Mouse (Mus musculus): ENCODE data around the gene Frmd8. TPM values are rescaled to one million over a fixed set of nuclear protein-coding genes. Genes with fewer than 3 reads are reported as not detected.

Gene Frmd8
- total RNA-seq, 2 experiments from 2014 or later = 11.1 to 12.1 TPM

GRCm38 (mm10) chr19:5802011-5802786 is 72.9 kb downstream of the Frmd8 start:
- intact Hi-C loops (cut with DNase I) = no loop called here
- DNase-seq (ENCODE audit: low spot score in 2 of 2) = peak; percentile 97 to 98

GRCm38 (mm10) chr19:5801432-5801964 is 73.6 kb downstream of the Frmd8 start:
- intact Hi-C loops (cut with DNase I) = no loop called here
- DNase-seq (ENCODE audit: low spot score in 2 of 2) = no peak

GRCm38 (mm10) chr19:5800632-5801431 is 74.2 kb downstream of the Frmd8 start:
- DNase-seq (ENCODE audit: low spot score in 2 of 2) = no peak
- intact Hi-C loops (cut with DNase I) = no loop called here

- intact Hi-C loops (cut with DNase I) = no loop called here
- no peak for DNase-seq (ENCODE audit: low spot score in 2 of 2)
Measured at GRCm38 (mm10) chr19:5800350-5800631, 74.8 kb downstream of the Frmd8 start.

Other genes starting within 250 kb of the Frmd8 start
- 10 to 100 TPM; 22.0 to 23.9 TPM for gene Rela, start 237.8 kb downstream of the Frmd8 start, total RNA-seq (2021)
- 10 to 100 TPM; 23.9 to 24.4 TPM for gene Sipa1, start 211.6 kb downstream of the Frmd8 start, total RNA-seq (2021)
- 10 to 100 TPM; 12.6 to 15.9 TPM for gene Map3k11, start 186.5 kb downstream of the Frmd8 start, total RNA-seq (2021)
- 10 to 100 TPM; 63.6 to 65.1 TPM for gene Pcnx3, start 186.4 kb downstream of the Frmd8 start, total RNA-seq (2021)
- not detected for gene Kcnk7, start 170.9 kb downstream of the Frmd8 start, total RNA-seq (2021)
- 10 to 100 TPM; 36.6 to 37.7 TPM for gene Ehbp1l1, start 149.0 kb downstream of the Frmd8 start, total RNA-seq (2021)
- 10 to 100 TPM; 38.7 to 39.2 TPM for gene Fam89b, start 145.6 kb downstream of the Frmd8 start, total RNA-seq (2021)
- gene Ltbp3, start 134.4 kb downstream of the Frmd8 start, total RNA-seq (2021) = 10 to 100 TPM; 26.6 to 29.0 TPM
- 10 to 100 TPM; 77.7 to 79.5 TPM for gene Scyl1, start 103.9 kb downstream of the Frmd8 start, total RNA-seq (2021)
- 1 to 10 TPM; 2.8 to 3.0 TPM for gene Slc25a45, start 2.5 kb upstream of the Frmd8 start, total RNA-seq (2021)
- gene Tigd3, start 18.9 kb upstream of the Frmd8 start, total RNA-seq (2021) = 1 to 10 TPM; 5.6 to 5.9 TPM
- 10 to 100 TPM; 87.6 to 90.4 TPM for gene Dpf2, start 37.7 kb upstream of the Frmd8 start, total RNA-seq (2021)
- gene Cdc42ep2, start 49.5 kb upstream of the Frmd8 start, total RNA-seq (2021) = 1 to 10 TPM; 7.1 to 8.0 TPM
- 1 to 10 TPM; 6.2 to 6.6 TPM for gene Pola2, start 88.9 kb upstream of the Frmd8 start, total RNA-seq (2021)
- gene Slc22a20, start 110.9 kb upstream of the Frmd8 start, total RNA-seq (2021) = not detected
- 10 to 100 TPM; 14.5 to 17.4 TPM for gene Capn1, start 140.6 kb upstream of the Frmd8 start, total RNA-seq (2021)
- gene Syvn1, start 171.3 kb upstream of the Frmd8 start, total RNA-seq (2021) = 10 to 100 TPM; 41.2 to 44.4 TPM
- gene Mrpl49, start 182.5 kb upstream of the Frmd8 start, total RNA-seq (2021) = 10 to 100 TPM; 49.8 to 54.3 TPM
- 100 to 1,000 TPM; 597 to 658 TPM for gene Fau, start 182.6 kb upstream of the Frmd8 start, total RNA-seq (2021)
- 10 to 100 TPM; 39.4 to 41.7 TPM for gene Znhit2, start 185.9 kb upstream of the Frmd8 start, total RNA-seq (2021)
- 10 to 100 TPM; 41.3 to 46.1 TPM for gene Tm7sf2, start 193.1 kb upstream of the Frmd8 start, total RNA-seq (2021)
- 10 to 100 TPM; 73.9 to 87.1 TPM for gene Vps51, start 202.0 kb upstream of the Frmd8 start, total RNA-seq (2021)
- gene Tmem262, start 204.8 kb upstream of the Frmd8 start, total RNA-seq (2021) = not detected
- 1 to 10 TPM in 1 of 2 experiments, under 1 TPM in 1; 0.59 to 1.3 TPM for gene Gm28374, start 207.0 kb upstream of the Frmd8 start, total RNA-seq (2021)
- 10 to 100 TPM; 32.8 to 35.0 TPM for gene Zfpl1, start 209.7 kb upstream of the Frmd8 start, total RNA-seq (2021)
- gene Cdca5, start 209.7 kb upstream of the Frmd8 start, total RNA-seq (2021) = under 1 TPM; 0.38 to 0.44 TPM
- not detected for gene AC131692.1, start 219.1 kb upstream of the Frmd8 start, total RNA-seq (2021)
- gene Naaladl1, start 230.5 kb upstream of the Frmd8 start, total RNA-seq (2021) = not detected
- 10 to 100 TPM; 23.7 to 24.7 TPM for gene Sac3d1, start 243.4 kb upstream of the Frmd8 start, total RNA-seq (2021)

Measured in left cerebral cortex, postnatal 14 days (tissue).